Mouse (Mus musculus): ENCODE measurements at regions not wholly inside any gene's neighbourhood (a gene's known extent, or its start where the extent isn't known, plus 50 kb on each side); places are given as distances from the start of the nearest gene placed in this dataset.
"Not testable (repeated sequence)": the region's sequence is repeated elsewhere in the genome, so short reads cannot be mapped to it uniquely, and the experiment has no call there.

DNA sequence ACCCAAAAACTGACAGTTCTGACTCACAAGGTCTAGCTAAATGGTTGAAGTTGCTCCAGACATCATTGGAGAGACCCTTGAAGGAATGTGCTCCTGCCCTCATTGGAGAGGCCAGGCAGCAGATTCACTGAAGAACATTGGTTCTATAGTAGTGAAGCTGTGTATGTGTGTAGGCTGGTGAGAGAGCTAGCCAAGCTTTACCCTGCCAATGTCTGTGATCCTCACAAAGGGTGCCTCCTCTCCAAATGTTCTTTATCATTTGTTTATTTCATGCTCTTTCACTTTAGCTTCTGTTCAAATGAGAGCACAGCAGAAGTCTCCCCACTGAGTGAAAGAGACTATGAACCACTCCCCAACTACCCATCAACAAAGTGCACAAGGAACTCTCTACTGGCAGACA lies 195.6 kb upstream of the Ctso start:
- no peak for DNase-seq (ENCODE audit: low read depth, low spot score)

DNA sequence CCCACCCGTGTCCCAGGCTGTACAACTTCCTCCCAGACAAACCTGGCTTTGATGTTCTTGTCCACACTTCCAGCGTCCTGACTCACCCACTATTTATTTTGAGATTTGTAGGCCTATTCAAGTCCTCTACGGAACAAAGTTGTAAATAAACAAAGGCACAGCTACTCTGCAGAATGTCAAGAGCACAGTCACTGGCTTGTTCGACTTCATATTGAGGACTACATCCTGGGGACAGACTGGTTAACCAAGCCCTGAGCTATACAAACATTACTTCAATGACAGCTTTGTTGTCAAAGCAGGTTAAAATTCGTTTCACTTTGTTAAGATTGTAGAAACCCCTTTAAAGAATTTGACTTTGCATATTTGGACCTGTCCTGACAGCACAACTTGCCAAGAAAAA lies 190.3 kb upstream of the Ctso start:
- no peak for DNase-seq (ENCODE audit: low read depth, low spot score)

DNA sequence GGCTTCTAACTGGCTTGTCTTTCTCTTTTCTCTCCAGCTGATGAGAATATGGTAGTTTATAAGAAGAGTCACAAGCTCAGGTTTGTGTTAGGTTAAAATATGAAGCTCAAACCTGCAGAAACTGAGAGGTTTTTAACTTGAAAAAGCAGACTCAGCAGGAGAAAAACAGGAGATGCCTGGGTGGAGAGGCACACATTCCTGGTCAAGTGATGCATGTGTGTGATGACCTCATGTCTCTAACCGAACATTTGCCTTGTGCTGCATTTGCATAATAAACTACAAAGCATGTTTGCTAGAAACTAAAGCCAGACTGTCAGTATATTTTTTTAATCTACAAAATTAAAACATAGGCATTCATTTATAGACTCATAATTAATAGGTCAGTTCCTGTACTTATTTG lies 182.2 kb upstream of the Ctso start:
- DNase-seq (ENCODE audit: low read depth, low spot score) = no peak

DNA sequence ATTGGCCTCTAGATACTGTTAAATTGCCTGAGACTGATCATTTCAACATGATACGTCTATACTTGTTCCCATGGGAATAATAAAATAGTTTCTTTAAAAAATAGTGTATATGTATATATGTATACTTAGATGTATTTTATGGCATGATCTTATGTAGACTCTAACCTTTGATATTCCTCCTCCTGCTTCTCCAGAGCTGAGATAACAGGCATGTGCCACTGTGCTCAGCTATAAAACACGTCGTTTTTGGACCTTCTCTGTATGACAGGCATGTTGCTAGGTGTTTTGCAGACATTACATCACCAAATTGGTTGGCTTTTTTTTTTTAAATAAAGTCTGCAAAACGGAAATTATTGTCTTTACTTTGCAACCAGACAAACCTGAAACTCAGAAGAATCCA lies 179.4 kb upstream of the Ctso start:
- no peak for DNase-seq (ENCODE audit: low read depth, low spot score)

DNA sequence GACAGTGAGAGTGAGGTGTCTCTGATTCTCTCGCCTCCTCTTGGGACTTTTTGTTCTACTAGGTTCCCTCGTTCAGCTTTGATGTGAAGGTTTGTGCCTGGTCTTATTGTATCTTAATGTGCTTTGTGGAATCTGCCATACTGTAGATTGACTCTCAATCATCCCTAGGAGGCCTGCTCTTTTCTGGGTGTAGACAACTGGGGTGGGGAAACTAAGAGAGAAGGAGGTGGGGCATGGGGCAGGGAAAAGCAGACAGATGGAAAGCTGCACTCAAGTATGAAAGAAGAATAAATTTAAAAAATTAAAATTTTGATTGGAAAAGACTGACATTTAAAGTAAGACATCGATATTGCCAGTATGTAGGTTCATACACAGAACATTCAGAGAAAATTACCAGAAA lies 172.0 kb upstream of the Ctso start:
- no peak for DNase-seq (ENCODE audit: low read depth, low spot score)

DNA sequence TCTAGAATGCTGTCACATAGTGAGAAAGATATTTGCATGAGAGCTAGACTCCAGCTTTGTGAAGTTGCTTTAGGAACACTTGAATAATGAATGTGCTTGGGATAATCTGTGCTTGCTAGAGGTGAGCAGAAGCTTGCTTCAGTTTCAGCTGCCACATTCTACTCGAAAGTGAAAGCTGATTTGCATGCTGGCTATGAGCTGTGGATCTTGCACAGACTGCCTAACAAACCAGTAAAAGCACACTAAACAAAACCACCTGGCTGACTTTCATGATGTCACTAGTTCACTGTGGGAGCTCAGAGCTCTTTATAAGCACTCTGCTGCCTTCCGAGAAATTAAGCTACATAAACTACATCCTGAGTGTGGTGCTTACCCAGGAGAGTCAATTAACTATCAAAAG lies 171.5 kb upstream of the Ctso start:
- no peak for DNase-seq (ENCODE audit: low read depth, low spot score)

DNA sequence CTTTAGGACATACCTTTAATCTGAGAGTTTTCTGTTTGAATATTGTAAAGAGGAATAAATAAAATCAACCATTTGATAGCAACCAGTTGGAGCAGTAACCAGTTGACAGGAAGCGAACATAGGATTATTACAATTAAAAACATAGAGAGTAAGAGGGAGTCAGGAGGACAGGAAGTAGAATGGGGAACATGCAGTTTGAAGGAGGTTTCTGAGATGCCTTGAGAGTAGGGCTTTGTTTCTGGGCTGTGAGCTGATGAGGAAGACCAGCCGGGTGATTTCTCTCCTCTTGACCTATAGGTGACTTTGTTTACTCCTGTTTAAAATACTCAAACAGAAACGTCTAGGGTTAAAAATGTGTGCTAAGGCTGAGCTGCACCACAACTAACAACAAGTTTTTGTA lies 160.6 kb upstream of the Ctso start:
- DNase-seq (ENCODE audit: low read depth, low spot score) = no peak

DNA sequence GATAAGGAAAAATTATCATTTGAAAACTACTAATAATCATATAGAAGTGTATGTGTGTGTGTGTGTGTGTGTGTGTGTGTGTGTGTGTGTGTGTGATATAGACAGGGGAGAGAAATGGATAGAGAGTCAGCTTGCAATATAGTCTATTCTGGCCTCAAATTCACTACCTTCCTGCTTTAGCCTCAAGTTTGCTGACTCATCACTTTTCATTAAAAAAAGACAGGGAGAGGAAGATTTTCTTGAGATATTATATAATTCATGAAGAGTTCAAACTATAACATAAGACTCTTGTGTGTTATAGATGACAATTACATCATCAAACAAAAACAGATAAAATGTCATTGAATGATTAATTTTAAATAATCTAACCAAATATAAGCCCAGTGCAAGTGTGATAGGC lies 159.4 kb upstream of the Ctso start:
- no peak for DNase-seq (ENCODE audit: low read depth, low spot score)

DNA sequence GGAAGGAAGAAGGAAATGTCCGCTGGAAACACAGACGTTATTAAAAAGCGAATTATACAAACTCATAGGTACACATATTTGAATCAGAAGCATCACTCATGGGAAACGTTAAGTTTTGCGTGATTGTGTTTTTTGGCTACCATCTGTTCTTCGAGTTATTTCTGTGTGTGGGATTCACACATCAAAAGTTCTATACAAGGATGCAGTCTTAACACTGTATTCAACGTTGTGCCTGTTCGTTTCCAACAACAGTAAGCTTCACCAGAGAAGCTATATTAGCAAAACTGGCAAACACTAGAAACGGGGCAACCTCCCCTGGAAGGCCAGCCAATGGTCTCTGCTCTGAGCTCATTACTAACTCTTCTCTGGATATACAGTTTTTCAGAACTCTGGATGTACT lies 150.3 kb upstream of the Ctso start:
- no peak for DNase-seq (ENCODE audit: low read depth, low spot score)

DNA sequence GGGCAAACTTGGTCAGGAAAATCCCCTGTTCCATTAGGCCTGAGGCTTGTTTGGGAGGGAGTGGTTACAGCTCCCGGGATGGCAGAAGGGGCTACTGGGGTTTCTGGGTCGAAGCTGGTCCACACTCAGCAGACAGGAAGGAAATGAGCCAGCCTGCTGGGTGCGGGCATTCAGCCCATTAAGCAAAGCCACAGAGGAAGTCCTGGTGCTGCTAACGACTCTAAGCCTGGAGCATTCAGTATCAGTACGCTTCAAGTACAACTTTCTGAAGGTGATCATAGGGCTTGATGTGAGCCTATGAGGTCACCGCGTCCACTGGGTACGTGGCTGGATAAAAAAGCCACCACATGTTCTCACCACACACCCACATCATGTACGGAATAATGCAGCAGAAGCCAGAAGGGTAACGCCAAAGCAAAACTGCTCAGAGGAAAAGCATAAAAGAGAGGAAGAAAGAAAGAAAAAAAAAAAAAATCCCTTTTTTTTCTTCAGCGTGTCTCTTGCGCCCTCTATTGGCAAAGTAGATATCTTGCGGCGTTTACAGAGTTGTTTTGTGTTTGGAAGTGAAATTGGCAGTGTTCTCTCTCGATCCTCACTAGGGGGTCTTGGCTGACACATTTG lies 149.4 kb upstream of the Ctso start:
- peak; percentile 37 for DNase-seq (ENCODE audit: low read depth, low spot score)

DNA sequence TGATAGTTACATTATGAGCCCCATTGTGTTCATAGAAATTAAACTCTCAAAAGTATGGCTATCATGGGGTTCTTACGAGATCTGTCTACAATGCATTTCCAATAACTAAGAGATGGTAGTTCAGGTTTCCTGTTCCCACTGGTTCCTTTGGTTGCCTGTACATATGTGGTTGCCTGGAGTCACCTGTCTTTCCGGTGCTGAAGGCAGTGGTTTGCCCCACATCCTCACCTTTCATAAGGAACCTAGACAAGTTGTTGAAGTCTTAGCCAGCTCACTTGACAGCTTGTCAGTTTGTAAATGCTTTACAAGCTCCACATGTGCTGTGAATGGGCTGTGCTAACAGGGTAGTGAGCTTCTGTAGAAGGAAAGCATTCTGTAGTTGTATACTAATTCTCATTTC lies 143.5 kb upstream of the Ctso start:
- no peak for DNase-seq (ENCODE audit: low read depth, low spot score)

DNA sequence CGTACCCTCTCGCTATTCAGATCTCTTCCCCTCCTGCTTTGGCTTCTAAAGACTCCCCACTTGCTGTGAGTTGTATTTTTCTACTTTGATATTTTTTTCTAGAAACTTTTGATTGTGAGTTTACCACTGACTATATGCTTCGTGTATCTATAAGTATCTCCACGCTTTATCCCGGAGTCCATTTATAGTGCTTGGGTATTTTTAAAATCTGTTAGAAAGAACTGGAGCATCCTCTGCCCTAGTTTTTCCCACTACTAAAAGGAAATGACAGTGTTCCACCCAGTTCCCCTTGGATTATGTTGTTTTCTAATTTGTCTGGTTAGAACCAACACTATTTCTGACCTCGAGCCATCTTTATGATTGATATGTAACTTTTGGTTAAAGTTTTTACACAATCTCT lies 142.7 kb upstream of the Ctso start:
- DNase-seq (ENCODE audit: low read depth, low spot score) = no peak

DNA sequence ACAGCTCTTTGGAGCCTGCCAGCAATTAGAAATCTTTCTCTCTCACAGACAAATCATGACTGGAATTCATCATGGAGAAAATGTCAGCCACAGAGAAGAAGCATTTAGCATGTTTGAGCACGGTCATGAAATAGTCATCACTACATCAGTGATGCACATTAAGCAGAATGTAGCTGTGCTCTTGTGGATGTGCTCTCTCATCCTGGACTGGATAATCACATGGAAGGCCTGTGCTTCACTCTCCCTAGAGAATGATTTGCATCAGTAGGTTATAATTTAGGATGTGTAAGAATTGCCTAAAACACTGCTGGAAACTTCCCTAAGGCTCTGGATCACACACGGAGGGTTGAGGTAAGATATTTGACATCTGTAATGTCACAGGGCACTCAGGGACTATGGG lies 130.3 kb upstream of the Ctso start:
- DNase-seq (ENCODE audit: low read depth, low spot score) = no peak

DNA sequence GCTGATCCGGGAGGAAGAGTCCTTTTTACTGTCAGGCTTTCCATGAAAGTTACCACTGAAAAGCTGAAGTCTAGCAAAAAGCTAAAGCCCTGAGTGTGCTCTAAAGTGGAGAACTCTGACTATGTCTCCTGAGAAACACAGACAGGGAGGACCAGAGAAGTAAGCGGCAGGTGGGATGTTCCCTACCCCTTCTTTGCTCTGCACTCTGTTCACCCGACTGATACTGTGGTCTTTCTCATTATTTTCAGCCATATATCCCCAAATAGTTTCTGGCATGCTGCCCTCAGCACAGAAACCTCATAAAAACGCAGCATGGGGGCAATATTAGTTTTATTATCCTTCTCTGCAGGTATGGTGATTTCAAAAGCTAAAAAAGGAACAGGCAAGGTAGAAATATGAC lies 126.7 kb upstream of the Ctso start:
- no peak for DNase-seq (ENCODE audit: low read depth, low spot score)

DNA sequence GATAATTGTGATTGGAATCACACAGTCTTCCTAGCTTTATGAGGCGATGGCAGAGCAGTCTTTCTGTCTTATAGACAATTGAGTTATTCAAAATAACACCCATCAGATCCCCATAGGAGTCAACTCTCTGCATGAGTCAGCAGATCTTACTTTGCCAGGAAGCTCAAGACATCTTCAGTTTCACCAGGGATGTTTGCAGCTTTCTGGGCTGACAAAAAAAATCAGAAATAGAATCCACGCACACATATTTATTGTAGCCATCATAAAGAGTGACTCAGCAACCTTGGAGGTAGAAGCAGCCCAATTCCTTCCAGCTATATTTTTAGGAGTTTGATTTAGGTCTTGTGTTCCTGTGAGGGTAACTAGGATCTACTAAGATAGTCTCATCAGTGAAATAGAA lies 122.8 kb upstream of the Ctso start:
- DNase-seq (ENCODE audit: low read depth, low spot score) = no peak

DNA sequence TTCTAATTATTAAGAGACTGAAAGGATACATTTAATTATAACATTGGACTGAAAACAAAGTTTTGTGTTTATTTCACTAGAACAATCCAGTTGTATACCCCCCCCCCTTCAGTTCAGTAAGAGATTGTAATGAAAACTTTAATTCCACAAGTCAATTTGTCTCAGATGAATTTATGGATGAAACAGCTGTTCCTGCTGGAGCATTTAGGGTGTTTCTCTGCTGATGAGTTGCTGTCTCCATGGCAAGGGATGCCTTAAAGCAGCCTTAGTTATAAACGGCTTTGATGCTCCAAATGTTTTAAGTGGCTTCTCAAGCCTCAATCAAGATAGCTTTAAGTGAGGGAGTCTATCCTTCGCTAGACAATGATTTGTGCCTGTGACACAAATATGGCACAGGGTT lies 112.1 kb upstream of the Ctso start:
- no peak for DNase-seq (ENCODE audit: low read depth, low spot score)

DNA sequence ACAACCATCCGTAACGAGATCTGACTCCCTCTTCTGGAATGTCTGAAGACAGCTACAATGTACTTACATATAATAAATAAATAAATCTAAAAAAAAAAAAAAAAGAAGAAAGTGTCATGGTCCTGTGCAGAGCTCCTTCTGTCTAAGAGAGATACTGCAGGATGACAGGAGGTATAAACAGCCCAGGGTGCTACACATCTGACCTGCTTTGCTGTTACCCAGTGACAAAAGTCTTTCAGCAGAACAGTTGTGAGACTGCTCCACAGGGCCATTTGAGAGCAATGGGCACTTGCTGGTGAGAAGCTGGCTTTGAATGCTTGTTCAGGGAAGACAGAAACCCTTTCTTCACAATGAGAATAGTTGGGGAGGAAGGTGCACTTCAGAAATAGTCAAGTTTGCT lies 102.9 kb upstream of the Ctso start:
- no peak for DNase-seq (ENCODE audit: low read depth, low spot score)

DNA sequence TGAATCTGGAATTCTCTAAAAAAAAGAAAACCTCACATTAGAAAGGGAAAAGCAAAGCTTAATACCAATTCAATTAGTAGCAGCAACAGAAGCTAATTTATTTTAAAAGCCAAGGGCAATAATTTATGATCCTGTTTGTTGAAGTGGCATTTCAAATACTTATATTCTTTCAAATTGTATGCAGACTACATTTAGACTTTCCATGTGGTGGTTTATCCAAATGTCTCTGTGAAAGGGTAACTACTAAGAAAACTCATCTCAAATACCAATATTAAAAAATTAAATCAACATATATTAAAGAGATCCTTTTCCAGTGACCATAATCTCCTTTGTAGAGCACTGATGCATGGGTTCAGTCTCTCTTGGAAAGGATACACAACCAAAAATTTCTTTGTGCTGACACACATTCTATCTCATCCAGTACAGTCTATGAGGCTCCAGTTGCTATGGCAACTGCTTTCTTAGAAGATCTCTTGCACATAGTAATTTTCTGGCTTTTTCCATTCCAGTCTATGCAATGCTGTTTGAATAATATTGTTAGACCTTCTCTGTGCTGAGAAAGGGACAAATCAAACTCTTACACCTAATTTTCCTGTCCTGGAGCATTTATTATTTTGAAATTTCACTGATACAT lies 102.3 kb upstream of the Ctso start:
- DNase-seq (ENCODE audit: low read depth, low spot score) = no peak

DNA sequence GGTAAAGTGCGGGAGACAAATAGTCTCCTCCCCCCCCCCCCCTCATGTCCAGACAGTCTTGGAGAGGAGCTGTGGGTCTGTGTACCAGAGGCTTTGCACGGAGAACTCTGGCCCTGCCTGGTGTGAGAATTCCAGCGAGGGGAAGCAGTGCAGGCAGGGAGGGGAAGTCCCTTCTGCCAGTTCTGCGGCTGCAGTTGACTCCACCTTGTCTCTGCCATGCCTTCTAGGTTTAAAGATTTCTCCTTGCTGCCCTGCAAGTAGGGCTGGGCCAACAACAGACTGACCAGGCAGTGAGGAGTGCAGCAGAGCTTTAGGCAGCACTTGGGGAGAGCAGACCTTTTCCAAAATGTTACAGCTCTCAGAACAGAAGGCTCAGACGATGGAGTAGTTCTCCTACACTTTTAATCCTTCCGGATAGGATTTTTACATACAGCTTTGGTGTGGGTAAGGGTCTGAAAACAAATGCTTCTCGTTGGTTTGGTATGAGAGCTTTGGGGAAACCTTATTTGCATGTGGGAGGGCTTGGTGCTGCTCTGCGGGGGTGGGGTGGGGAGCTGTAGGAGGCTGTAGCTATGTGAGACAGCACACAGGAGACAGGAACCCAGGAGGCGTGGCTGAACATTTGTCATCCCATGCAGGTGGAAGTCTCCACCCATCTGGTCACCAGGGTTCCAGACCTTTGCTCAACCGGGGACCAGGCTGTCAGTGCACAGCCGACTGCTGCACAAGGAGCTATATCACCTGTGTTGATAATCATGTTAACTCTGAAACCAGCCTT lies 96.8 kb upstream of the Ctso start:
- no peak for DNase-seq (ENCODE audit: low read depth, low spot score)

DNA sequence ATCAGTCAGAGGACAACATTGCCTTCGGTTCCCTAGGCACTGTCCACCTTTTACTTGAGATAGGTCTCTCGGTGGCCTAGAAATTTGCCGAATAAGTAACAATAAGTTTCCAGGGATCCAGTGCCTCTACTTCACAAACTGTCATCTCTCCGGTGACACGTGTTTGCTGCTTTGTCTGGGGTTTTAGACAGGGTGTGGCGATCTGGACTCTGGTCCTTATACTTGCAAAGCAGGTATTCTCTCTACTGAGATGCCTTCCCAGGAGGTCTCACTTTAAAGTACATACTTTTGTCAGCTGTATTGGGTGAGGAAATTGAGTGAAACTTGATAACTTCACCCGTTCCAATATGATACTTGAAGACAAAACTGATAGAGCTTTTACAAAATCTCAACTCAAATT lies 95.9 kb upstream of the Ctso start:
- DNase-seq (ENCODE audit: low read depth, low spot score) = no peak

DNA sequence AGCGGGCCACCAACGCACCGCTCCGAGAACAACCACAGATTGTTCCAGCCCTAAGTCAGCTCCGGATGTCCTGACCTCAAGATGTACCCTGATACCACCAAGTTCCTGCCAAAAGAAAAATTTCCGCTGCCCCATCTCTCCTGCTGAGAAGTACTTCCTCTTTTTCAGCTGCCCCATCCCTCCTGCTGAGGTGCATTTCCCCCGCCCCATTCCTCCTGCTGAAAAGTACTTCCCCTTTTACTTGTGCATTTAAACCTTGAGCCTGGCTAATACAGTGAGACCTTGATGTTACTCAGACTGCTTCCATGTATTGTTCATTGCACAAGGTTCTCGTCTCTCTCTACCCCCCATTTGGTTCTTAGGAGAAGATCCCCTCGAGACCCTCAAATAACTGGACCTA lies 94.3 kb upstream of the Ctso start:
- DNase-seq (ENCODE audit: low read depth, low spot score) = not testable (repeated sequence)

DNA sequence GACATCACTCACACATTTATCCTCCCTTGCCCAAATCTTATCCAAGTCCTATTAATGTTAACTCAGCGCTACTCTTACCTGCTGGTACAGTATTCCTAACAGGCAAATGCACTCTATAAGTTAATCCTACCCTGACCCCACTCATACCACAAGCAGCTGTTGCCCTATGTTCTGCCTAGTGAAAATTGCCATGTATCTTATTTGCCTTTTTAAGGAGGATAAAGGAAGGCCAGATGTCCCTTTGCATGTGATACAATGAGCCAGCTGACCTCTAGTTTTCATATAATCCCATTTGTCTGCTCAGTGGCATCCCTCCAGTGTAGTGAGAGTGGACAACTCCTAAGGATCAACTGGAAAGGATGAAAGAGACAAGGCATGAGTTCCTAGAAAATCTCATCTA lies 67.9 kb upstream of the Ctso start:
- no peak for DNase-seq (ENCODE audit: low read depth, low spot score)
